Mouse (Mus musculus) monocyte, adult 5-6 weeks (primary cell): ENCODE measurements around the gene Cep85l. TPM values are rescaled to one million over a fixed set of nuclear protein-coding genes. Genes with fewer than 3 reads are reported as not detected.

Source experiments
- ATAC-seq: fragments of 153-309, 156-312 bp; replicated peaks from 2 replicates; pipeline ENCODE4 v1.8.0; 2017; ENCODE audit warnings: mild to moderate bottlenecking; ENCODE audit not compliant: low TSS enrichment, insufficient number of reproducible peaks, severe bottlenecking, poor library complexity, low FRiP score
- total RNA-seq: library from RNA; stranded (forward); fragments of 200-1000, 200-491, 200-594 nt; gene quantifications from 3 replicates; pipeline ENCODE4 v1.2.3, GENCODE M21; 2017

Gene Cep85l
- total RNA-seq, 1 experiment from 2014 or later: 27.4 TPM

- peak; percentile 45 for ATAC-seq
Observed at GRCm38 (mm10) chr10:53398540-53398902, 18.8 kb upstream of the Cep85l start.

- ATAC-seq: peak; percentile 68
Observed at GRCm38 (mm10) chr10:53397846-53398539, 18.2 kb upstream of the Cep85l start.

DNA sequence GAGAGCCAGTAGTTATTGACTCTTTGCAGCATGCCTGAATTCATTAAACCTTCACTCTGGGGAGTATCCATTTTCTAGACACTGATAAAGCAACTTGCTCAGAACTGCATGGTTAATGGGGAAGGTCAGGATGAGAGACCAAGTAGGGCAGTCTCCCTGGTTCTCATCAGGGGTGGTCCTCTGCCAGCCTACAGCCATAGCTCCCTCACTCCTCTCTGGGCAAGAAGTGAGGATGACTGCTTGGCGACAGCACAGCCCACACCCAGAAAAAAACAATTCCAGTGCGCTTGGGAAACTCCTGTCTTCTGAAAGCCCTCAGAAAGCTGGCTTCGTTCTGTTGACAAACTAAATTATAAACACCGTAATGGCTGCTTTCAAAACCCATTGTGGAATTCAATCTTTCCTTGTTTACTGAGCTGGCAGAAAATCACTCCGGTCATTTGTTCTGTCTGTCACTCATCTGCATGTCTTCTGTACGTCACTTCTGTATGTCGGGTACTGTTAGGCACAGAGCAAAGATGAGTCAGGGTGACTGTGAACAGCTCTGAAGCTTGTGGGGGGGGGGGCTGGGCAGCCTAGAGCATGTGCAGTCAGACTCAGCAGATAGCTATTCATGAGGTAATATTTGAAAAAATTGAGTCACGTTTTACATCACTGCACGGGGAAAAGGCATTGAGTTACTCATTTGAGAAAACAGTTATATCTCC lies 15.3 kb upstream of the Cep85l start:
- ATAC-seq: no peak

- no peak for ATAC-seq
Observed at GRCm38 (mm10) chr10:53388227-53388920, 8.6 kb upstream of the Cep85l start.

- peak; percentile 53; the same call in 1 of the 2 replicates for ATAC-seq
Observed at GRCm38 (mm10) chr10:53385438-53385837, 5.7 kb upstream of the Cep85l start.

DNA sequence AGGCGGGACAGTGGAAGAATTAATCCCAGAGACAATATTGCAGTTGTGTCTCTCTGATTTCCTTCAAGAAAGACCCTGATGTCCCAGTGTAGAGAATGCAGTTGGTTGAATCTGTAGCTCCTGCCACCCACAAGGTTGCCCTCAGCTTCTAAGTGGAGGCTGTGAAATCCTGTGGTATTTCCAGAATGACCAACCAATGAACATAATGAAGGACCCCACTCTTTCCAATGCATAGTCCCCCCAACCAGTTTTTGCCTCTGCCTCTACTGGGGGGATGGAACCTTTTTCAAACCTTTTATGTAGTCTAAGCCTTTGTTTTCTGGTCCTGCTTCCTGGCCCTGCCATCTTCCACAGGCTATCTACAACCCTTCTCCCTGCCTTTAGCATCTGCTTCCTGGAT lies 5.1 kb upstream of the Cep85l start:
- no peak for ATAC-seq

DNA sequence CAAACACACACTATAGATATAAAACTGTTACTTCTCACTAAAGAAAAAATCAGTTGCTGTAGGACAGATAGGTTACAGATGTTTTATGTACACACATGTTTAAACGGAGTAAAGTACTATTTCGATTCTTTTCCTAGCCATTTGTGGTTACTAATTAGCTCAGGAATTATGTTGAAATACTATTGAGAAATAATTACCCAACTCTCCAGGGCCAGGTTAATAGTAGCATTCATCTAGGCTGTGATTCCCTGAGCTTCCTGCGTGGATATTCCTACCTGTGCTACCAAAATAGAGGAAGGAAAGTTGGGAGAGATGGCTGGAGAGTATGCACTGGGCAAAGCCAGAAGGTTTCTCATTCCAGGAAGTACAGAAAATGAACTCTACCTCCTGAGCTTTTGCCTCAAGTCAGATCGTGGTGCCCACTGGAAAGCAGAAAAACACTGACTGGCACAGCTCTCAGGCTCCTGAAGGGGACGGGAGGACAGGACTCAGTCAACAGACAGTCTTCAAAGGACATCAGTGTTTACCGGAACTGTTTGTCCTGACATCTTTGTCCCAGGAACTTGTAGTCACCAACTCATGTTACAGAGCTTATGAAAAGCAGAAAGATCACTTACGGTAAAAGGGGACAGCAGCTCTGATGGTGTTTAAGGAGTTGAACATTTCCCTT lies 3.1 kb upstream of the Cep85l start:
- no peak for ATAC-seq

DNA sequence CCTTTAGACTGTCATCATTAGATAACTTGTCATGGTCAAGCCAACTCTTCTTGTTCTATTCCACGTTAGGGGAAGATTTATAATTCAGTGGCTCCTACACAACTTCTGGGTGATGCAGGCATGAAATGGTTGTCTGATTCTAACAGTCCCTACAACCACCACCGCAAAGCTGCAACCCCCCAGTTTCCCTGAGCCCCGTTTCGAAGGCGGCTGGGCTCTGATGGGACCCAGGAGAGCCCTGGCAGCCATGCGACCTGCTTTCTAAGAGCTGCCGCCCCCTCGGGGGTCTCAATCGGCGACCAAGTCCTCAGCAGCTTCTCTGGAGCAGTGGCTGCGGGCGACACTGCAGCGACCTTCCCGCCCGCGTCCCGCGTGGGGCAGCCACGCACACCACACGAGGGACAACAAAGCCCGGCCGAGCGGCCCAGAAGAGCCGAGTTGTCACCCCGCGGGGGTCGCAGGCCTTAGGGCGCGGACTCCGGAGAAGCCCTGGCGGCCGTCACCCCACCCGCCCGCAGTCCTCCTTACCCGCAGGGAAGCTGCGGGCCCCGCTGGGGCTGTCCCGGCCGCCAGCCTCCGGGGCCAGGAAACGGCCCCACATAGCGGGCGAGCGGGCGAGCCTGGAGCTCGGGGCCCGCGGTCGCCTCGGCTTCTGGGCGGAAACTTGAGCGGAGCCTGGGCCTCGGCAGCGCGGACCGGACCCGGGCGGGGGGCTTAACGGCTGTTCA lies 602 bp downstream of the Cep85l start:
- peak; percentile 38 for ATAC-seq

- no peak for ATAC-seq
Observed at GRCm38 (mm10) chr10:53378296-53378695, 1.5 kb downstream of the Cep85l start.

GRCm38 (mm10) chr10:53377096-53377495 lies 2.7 kb downstream of the Cep85l start:
- ATAC-seq: no peak

GRCm38 (mm10) chr10:53373885-53374578 lies 5.7 kb downstream of the Cep85l start:
- ATAC-seq: peak; percentile 80

DNA sequence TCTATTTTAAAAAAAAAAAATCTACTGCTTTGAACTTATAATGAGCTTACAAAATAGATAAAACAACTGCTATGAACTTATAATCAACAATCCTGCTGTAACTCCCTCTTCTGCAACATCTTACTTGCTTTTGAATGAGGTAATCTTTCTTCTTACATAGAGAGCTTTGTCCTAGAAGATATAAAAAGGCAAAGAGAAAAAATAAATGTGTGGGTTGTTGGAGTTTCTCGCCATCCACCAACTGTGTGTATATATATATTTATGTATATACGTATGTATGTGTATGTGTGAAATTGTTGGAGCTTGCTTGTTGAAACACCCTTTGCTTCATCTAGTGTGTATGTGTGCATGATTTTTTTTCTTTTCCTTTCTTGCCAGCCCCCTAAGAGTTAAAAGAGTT lies 12.5 kb downstream of the Cep85l start:
- ATAC-seq: no peak

- ATAC-seq: no peak
Observed at GRCm38 (mm10) chr10:53364311-53364710, 15.4 kb downstream of the Cep85l start.

DNA sequence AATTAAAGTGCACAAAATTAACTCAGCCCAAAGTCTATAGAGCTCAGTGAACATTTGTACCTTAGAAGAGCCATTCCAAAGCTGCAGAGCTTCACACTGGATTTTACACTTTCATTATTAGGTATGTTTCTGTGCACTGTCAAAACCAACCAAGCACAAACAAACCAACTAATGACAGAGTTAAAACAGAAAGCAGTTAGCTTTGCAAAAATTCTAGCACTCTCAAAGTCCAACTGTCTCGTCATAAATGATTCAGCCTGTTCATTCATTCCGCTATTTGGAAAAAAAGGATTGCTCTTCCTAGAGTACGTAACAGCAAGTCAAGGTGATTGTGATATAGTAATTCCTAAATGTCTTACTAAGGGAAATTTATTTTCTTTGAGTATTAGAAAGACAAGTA lies 20.7 kb downstream of the Cep85l start:
- ATAC-seq: no peak

DNA sequence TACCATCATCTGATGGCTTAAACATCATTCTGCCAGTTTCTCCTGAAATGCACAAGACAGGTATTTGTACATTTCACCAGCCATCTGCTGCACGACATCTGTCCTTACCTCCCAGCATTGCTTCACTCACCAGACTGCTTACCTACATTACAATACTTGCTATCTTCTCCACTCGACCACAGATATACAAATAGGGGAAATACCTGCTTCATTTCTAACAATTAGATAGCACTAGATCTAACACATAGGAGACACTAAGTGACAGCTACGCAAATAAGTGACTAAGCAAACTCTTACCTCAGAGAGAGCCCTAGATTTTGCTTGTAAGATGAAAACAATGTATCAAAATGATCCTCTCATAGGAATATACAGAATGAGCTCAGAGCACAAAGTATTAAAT lies 26.1 kb downstream of the Cep85l start:
- no peak for ATAC-seq

DNA sequence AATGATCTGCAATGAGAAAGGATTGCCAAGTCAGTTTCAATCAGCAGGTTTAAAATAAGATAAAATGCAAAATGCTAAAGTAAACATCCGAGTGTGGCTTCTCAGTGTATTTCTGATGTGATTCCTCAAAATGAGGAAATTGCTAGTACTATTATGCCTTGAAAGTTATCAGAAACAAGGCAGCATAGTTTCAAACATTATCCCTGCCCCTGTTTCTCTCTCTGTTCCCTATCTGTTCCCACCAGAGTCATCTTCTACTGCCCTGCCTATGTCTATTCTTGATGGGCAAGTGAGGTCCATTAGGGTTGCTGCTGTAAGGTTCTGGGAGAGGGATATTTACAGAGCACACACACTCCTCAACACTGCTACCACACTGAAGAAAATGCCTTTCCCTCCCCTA lies 30.5 kb downstream of the Cep85l start:
- no peak for ATAC-seq

- ATAC-seq: peak; percentile 69; the same call in 1 of the 2 replicates
Observed at GRCm38 (mm10) chr10:53347787-53348755, 31.7 kb downstream of the Cep85l start.
